Mouse (Mus musculus) cortical plate, adult 2 months (tissue): ENCODE measurements around the gene Mtap. TPM values are rescaled to one million over a fixed set of nuclear protein-coding genes. Genes with fewer than 3 reads are reported as not detected.
A peak's percentile ranks its signal among the peaks of the same experiment; 100 is the strongest.

Source experiments
- H3K27ac ChIP-seq: fragments of 200-500 bp; 2 replicates; pipeline ENCODE4 v1.5.1; 2012; ENCODE audit warnings: low read length, control low read depth, inconsistent platforms; ENCODE audit not compliant: insufficient read depth
- H3K4me1 ChIP-seq: fragments of 200-500 bp; 2 replicates; pipeline ENCODE4 v1.6.1; 2011; ENCODE audit warnings: low read length; ENCODE audit not compliant: control insufficient read depth, insufficient read depth
- H3K4me3 ChIP-seq: fragments of 200-500 bp; 2 replicates; pipeline ENCODE4 v1.5.1; 2011; ENCODE audit warnings: mild to moderate bottlenecking, low read length, control low read depth; ENCODE audit not compliant: insufficient read depth
- CTCF ChIP-seq: fragments of 200-500 bp; IDR thresholded peaks from 2 replicates; pipeline ENCODE4 v1.5.1; 2011; ENCODE audit warnings: mild to moderate bottlenecking, control low read depth, low read length; ENCODE audit not compliant: insufficient read depth; ENCODE audit errors: extremely low read depth
- POLR2A ChIP-seq: fragments of 200-500 bp; IDR thresholded peaks from 2 replicates; pipeline ENCODE4 v1.6.1; 2011; ENCODE audit warnings: mild to moderate bottlenecking, low read length, control low read depth; ENCODE audit not compliant: insufficient read depth; ENCODE audit errors: extremely low read depth
- polyA plus RNA-seq: library from polyadenylated mRNA; depleted of rRNA; stranded (reverse); fragments of >200 nt; gene quantifications from 2 replicates; pipeline ENCODE4 v1.2.3, GENCODE M21; 2012

The Mtap gene
- polyA plus RNA-seq, 1 experiment: 6.5 TPM

DNA sequence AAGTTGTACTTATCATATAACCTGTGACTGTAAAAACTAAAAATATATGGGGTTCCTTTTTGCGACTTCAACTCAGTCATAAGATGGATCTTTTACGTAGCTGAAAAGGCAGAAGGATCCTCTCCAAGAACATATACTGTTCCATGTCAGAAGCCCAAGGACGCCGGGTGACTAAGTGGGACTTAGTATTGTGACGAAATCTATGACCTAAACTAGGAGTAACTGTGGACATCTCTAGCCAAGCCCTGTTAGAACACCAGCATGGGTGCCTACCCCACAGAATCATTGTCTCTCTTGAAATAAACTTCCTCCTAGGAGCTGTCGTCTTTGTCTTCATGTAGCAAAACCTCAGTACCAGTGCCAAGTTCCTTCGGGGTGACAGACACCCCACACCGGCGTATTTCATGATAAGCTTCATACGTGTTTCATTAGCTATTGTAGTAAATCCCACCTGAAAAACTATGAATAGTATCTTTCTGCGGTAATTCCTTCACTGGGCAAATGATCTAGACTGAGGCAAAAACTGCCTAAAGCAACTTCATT, 24.7 kb upstream of the Mtap start:
- H3K4me3 ChIP-seq: no peak overlapping the region
- TF ChIP-seq POLR2A (no peak), CTCF (no peak)
- no peaks in the 10 kb centered on the region for H3K4me1 ChIP-seq
- no peak overlapping the region for H3K27ac ChIP-seq

DNA sequence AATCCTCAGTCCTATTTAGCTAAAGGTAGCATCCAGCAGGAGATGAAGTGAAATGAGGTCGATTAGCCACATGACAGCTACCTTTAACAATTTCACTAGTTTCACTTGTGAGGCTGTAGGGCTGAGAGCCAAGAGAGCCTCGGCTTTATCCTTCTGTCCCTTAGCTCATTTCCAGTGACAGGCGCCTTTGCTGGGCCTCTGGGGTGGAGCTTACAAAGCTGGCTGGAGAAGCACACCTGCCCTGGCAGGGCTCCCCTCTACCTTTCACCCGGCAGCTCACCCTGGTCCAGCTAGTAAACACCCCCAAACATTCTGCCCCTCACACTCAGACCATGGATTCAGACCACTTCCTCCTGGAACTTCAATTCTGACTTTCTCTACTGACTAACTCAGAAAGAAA, 24.1 kb upstream of the Mtap start:
- H3K4me1 ChIP-seq: no peaks in the 10 kb centered on the region
- H3K27ac ChIP-seq: no peak overlapping the region
- no peak overlapping the region for H3K4me3 ChIP-seq
- TF ChIP-seq CTCF: no peak
- no peak for TF ChIP-seq POLR2A

DNA sequence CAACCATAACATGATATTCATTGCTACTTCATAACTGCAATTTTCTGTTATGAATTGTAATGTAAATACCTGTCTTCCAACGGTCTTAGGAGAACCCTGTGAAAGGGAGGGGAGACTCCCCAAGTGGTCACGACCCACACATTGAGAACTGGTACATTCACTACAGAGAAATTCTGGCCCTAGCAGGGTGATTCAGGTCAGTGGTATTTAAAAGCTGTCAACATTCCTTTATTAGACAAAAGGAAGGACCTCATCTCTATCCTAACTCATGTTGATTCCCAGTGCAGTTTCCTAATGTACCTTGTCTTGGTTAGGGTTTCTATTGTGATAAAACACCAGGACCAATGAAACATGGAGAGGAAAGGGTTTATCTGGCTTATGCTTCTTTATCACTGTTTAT, 20.9 kb upstream of the Mtap start:
- no peaks in the 10 kb centered on the region for H3K4me1 ChIP-seq
- H3K27ac ChIP-seq: no peak overlapping the region
- H3K4me3 ChIP-seq: no peak overlapping the region
- TF ChIP-seq CTCF (no peak), POLR2A (no peak)

DNA sequence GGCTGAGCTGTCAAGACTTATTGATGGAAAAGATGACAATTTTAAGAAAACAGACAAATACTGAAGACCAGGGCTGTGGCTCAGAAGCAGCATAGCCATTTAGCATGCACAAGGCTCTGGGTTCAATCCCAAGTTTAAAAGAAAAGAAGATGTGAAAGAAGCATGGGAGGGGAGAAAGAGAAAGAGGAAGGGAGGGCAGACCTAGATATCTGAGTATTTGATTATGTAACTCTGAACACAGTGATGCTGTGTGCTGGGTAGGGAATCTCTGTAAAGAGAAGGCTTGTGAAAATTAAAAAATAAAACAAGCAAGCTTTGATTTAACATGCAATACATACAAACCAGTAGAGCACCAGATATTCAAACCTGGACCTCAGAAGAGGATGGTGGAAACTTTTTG, 17.0 kb upstream of the Mtap start:
- no peak for TF ChIP-seq CTCF
- no peak for TF ChIP-seq POLR2A
- no peaks in the 10 kb centered on the region for H3K4me1 ChIP-seq
- no peak overlapping the region for H3K27ac ChIP-seq
- no peak overlapping the region for H3K4me3 ChIP-seq

DNA sequence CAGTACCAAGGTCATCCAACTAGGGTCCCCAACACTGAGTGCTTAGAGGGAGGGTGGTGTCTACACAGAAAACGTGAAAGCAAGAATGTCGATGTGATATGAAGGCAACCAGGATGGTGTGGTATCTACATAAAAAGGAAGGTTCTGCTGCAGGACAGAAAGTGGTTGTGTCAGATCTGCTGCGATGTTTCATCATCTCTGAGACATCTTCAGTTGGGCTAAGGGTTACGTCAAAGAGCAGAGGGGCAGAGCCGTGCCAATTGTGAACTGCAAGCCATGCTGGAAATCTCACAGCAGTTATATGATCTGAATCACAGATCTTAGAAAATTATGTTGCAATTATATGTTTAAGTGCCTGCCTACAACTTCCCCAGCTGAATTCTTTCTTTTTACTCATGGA, 16.6 kb upstream of the Mtap start:
- no peak for TF ChIP-seq CTCF
- no peak for TF ChIP-seq POLR2A
- Histone ChIP-seq H3K4me1 (no peaks in the 10 kb centered on the region), H3K4me3 (no peak overlapping the region), H3K27ac (no peak overlapping the region)

DNA sequence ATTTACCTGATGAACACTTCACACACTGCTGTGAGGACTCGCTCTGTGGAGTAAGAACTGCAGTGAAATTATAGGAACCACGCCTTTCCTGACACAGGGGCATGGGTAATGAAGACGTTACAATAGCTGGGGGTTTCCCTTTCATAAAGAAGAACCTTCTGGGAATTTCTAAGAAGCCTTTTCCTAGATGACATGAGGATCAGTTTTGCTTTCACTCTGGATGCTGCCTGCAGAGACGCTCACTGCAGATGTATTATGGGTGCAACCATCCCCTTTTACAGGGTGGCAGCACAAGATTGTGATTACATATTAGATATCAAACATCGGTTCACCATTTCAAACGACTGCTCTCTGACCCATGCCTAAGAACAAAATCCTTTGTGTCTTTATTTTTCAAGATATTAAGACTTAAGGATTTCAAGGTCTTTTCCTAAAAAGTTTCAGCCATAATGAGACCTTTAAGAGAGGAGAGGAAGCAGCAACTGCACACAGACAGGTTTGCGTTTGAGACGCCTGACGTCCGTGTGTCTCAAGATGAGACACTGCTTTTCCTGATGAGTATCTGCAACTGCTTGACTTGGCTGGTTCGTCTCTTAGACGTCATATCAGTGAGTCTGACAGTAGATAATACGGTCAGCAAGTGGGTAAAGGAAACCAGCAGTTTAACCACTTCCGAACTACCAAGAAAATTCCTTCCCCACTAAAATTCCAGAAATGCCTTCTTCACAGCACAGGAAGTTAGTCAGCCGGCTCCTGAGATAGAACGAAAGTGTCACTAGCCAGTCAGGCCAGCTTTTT, 13.3 kb upstream of the Mtap start:
- Histone ChIP-seq H3K4me3 (no peak overlapping the region), H3K4me1 (no peaks in the 10 kb centered on the region), H3K27ac (no peak overlapping the region)
- TF ChIP-seq CTCF: no peak
- no peak for TF ChIP-seq POLR2A

DNA sequence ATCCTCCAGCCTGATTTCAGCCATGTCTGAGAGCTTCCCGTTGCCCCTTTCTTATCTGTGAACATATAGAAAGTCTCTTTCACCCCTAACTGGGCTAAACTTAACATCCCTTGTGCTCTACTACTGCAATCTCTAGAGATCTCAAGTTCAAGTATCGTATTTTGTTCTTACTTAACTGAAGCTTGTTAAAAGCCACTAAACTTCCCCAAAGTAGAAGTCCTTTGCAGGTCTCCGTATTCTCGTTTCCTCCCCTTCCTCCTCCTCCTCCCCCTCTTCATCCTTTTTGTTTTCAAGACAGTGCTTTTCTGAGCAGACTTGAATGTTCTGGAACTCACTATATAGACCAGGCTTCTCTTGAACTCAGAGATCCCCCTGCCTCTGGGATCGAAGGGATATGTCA, 9.2 kb upstream of the Mtap start:
- H3K27ac ChIP-seq: no peak overlapping the region
- H3K4me3 ChIP-seq: no peak overlapping the region
- no peak for TF ChIP-seq POLR2A
- TF ChIP-seq CTCF: no peak
- H3K4me1 ChIP-seq: no peaks in the 10 kb centered on the region

DNA sequence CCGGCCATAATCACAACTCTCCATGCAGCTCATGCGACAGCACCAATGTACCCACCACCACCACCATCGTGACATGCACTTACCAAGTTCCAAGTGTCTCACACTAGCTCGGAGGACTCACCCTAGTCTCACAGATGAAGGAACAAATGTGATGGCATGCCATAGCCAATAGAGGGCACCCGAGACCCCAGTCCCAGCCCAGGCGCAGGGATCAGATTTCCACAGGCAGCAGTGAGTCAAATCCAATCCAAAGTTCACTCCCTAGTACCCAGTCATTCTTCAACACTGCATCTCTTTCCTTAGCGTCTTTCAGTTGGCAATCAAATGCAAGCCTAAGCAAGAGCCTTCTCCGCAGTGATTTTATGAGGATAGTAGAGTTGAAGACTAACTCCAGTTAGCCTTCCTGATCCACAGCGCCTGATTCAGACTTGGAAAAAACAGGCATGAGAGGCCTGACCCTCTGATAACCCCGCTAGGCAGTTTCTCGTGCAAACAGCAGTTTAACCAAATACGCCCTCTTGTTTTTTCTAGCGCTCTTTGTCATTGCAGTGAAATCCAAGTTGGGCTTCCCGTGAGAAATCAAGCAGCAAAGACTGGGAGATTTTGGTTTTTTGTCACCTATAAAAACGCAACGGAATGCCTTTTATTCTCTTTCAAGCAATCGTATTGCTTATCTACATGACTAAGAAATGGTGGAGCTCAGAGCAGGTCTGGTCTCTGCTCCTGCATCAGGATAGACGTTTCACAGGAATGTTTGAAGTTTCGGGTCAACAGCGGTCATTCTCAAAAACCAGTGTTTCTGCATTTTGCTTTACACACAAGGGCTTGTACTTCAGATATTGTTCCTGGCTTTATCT, 8.6 kb upstream of the Mtap start:
- Histone ChIP-seq H3K4me3 (no peak overlapping the region), H3K27ac (no peak overlapping the region)

DNA sequence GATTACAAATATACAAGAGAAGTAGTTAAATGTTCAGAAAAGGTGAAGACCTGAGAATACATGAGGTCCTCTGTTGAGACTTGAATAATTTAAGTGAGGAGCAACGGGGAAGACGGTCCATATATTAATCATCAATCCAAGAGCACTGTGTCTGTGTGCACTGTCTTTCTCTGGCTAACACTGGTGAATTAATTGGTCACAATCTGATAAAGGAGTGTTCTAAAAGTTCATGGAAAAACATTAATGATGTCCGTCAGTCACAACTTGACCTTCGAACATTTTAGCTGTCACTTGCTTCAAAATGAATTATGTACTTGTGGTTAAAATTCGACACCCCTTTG, 8.0 kb upstream of the Mtap start:
- H3K27ac ChIP-seq: no peak overlapping the region
- no peak for TF ChIP-seq CTCF
- no peak overlapping the region for H3K4me3 ChIP-seq
- H3K4me1 ChIP-seq: no peaks in the 10 kb centered on the region

More for the DNA sequence above, 8.6 kb upstream of the Mtap start:
- no peaks in the 10 kb centered on the region for H3K4me1 ChIP-seq
- no peak for TF ChIP-seq POLR2A
- peak; percentile 55 for TF ChIP-seq CTCF
